Mouse (Mus musculus): ENCODE measurements around the gene Ermap. TPM values are rescaled to one million over a fixed set of nuclear protein-coding genes. Genes with fewer than 3 reads are reported as not detected.
A peak's percentile ranks its signal among the peaks of the same experiment; 100 is the strongest.

Ermap gene
- polyA plus RNA-seq, 1 experiment from 2014 or later, result 0.29 TPM

- WGBS, result 95% methylated on average over 11 of the region's 11 CpGs
- H3K9me3 ChIP-seq (replicated peaks; ENCODE audit: low read length), result no peaks in the 10 kb centered on the region
- no peak overlapping the region for H3K4me2 ChIP-seq (ENCODE audit: low read length)
- DNase-seq (ENCODE audit: low spot score) (no peak), ATAC-seq (replicated peaks; ENCODE audit: low FRiP score, low read depth) (no peak)
- H3K4me3 ChIP-seq (replicated peaks; ENCODE audit: low read depth, low read length), result no peak overlapping the region
- H3K36me3 ChIP-seq (ENCODE audit: insufficient read depth, low read length), result peaks cover 32% of the 10 kb centered on the region
- no peak overlapping the region for H3K9ac ChIP-seq (ENCODE audit: low read depth, low read length)
- peaks cover 3% of the 10 kb centered on the region; the same call in 1 of the 2 replicates for H3K4me1 ChIP-seq (replicated peaks; ENCODE audit: insufficient read depth, low read length)
- no peak overlapping the region for H3K27ac ChIP-seq
- no peak for TF ChIP-seq CTCF (IDR thresholded peaks at IDR 0.05; ENCODE audit: low read depth)
- H3K27me3 ChIP-seq (ENCODE audit: insufficient read depth, low read length), result no peaks in the 10 kb centered on the region
Measured at GRCm38 (mm10) chr4:119226751-119227150, 36.9 kb upstream of the Ermap start.

- TF ChIP-seq CTCF (IDR thresholded peaks at IDR 0.05; ENCODE audit: low read depth), result no peak
- H3K27ac ChIP-seq, result no peak overlapping the region
- H3K27me3 ChIP-seq (ENCODE audit: insufficient read depth, low read length), result no peaks in the 10 kb centered on the region
- H3K9me3 ChIP-seq (replicated peaks; ENCODE audit: low read length), result no peaks in the 10 kb centered on the region
- no peak overlapping the region for H3K4me3 ChIP-seq (replicated peaks; ENCODE audit: low read depth, low read length)
- no peaks in the 10 kb centered on the region for H3K4me1 ChIP-seq (replicated peaks; ENCODE audit: insufficient read depth, low read length)
- WGBS, result 88% methylated on average over 9 of the region's 9 CpGs
- DNase-seq (ENCODE audit: low spot score), result no peak
- H3K9ac ChIP-seq (ENCODE audit: low read depth, low read length), result no peak overlapping the region
- no peak overlapping the region for H3K4me2 ChIP-seq (ENCODE audit: low read length)
- no peak for ATAC-seq (replicated peaks; ENCODE audit: low FRiP score, low read depth)
- peaks cover 32% of the 10 kb centered on the region for H3K36me3 ChIP-seq (ENCODE audit: insufficient read depth, low read length)
Measured at GRCm38 (mm10) chr4:119225719-119226118, 35.9 kb upstream of the Ermap start.

GRCm38 (mm10) chr4:119224534-119224933 is 34.7 kb upstream of the Ermap start:
- no peak for TF ChIP-seq CTCF (IDR thresholded peaks at IDR 0.05; ENCODE audit: low read depth)
- no peak overlapping the region for H3K4me2 ChIP-seq (ENCODE audit: low read length)
- no peaks in the 10 kb centered on the region for H3K27me3 ChIP-seq (ENCODE audit: insufficient read depth, low read length)
- no peak overlapping the region for H3K27ac ChIP-seq
- H3K4me1 ChIP-seq (replicated peaks; ENCODE audit: insufficient read depth, low read length), result no peaks in the 10 kb centered on the region
- no peak overlapping the region for H3K9ac ChIP-seq (ENCODE audit: low read depth, low read length)
- DNase-seq (ENCODE audit: low spot score) (no peak), ATAC-seq (replicated peaks; ENCODE audit: low FRiP score, low read depth) (no peak)
- 98% methylated on average over 3 of the region's 3 CpGs for WGBS
- H3K36me3 ChIP-seq (ENCODE audit: insufficient read depth, low read length), result peaks cover 32% of the 10 kb centered on the region
- H3K4me3 ChIP-seq (replicated peaks; ENCODE audit: low read depth, low read length), result no peak overlapping the region
- H3K9me3 ChIP-seq (replicated peaks; ENCODE audit: low read length), result no peaks in the 10 kb centered on the region

GRCm38 (mm10) chr4:119223696-119224095 is 33.9 kb upstream of the Ermap start:
- H3K27me3 ChIP-seq (ENCODE audit: insufficient read depth, low read length), result no peaks in the 10 kb centered on the region
- H3K4me1 ChIP-seq (replicated peaks; ENCODE audit: insufficient read depth, low read length), result no peaks in the 10 kb centered on the region
- peak; percentile 78 for TF ChIP-seq CTCF (IDR thresholded peaks at IDR 0.05; ENCODE audit: low read depth)
- no peak overlapping the region for H3K4me3 ChIP-seq (replicated peaks; ENCODE audit: low read depth, low read length)
- H3K27ac ChIP-seq, result no peak overlapping the region
- DNase-seq (ENCODE audit: low spot score) (peak; percentile 59), ATAC-seq (replicated peaks; ENCODE audit: low FRiP score, low read depth) (peak; percentile 63; the same call in 1 of the 2 replicates)
- no peak overlapping the region for H3K4me2 ChIP-seq (ENCODE audit: low read length)
- no peaks in the 10 kb centered on the region for H3K9me3 ChIP-seq (replicated peaks; ENCODE audit: low read length)
- no peak overlapping the region for H3K9ac ChIP-seq (ENCODE audit: low read depth, low read length)
- peaks cover 32% of the 10 kb centered on the region for H3K36me3 ChIP-seq (ENCODE audit: insufficient read depth, low read length)
- WGBS, result 74% methylated on average over 1 of the region's 1 CpGs

GRCm38 (mm10) chr4:119218169-119218568 is 28.4 kb upstream of the Ermap start, which contains the start of gene Tmem269:
Gene Tmem269, minus strand, starts transcription at chr4:119218217.
- Histone ChIP-seq H3K4me1 (replicated peaks; ENCODE audit: insufficient read depth, low read length) (peaks cover 6% of the 10 kb centered on the region; the same call in 1 of the 2 replicates), H3K27ac (no peak within 1 kb of the TSS), H3K4me3 (replicated peaks; ENCODE audit: low read depth, low read length) (no peak within 1 kb of the TSS), H3K36me3 (ENCODE audit: insufficient read depth, low read length) (no peaks in the 10 kb centered on the region), H3K9ac (ENCODE audit: low read depth, low read length) (no peak within 1 kb of the TSS), H3K4me2 (ENCODE audit: low read length) (no peak within 1 kb of the TSS), H3K9me3 (replicated peaks; ENCODE audit: low read length) (no peaks in the 10 kb centered on the region), H3K27me3 (ENCODE audit: insufficient read depth, low read length) (no peaks in the 10 kb centered on the region)
- 12% methylated on average over 11 of the region's 11 CpGs for WGBS
- DNase-seq (ENCODE audit: low spot score) (peak; percentile 15), ATAC-seq (replicated peaks; ENCODE audit: low FRiP score, low read depth) (peak; percentile 61)
- no peak for TF ChIP-seq CTCF (IDR thresholded peaks at IDR 0.05; ENCODE audit: low read depth)

GRCm38 (mm10) chr4:119216667-119217066 is 26.9 kb upstream of the Ermap start:
- ATAC-seq (replicated peaks; ENCODE audit: low FRiP score, low read depth) (0 out of 2 replicates have a peak, but pooled peaks have one; percentile 15), DNase-seq (ENCODE audit: low spot score) (no peak)
- H3K4me3 ChIP-seq (replicated peaks; ENCODE audit: low read depth, low read length), result no peak overlapping the region
- H3K9me3 ChIP-seq (replicated peaks; ENCODE audit: low read length), result no peaks in the 10 kb centered on the region
- no peak overlapping the region for H3K9ac ChIP-seq (ENCODE audit: low read depth, low read length)
- no peak overlapping the region for H3K27ac ChIP-seq
- H3K4me2 ChIP-seq (ENCODE audit: low read length), result no peak overlapping the region
- TF ChIP-seq CTCF (IDR thresholded peaks at IDR 0.05; ENCODE audit: low read depth), result no peak
- WGBS, result 51% methylated on average over 8 of the region's 8 CpGs
- H3K27me3 ChIP-seq (ENCODE audit: insufficient read depth, low read length), result no peaks in the 10 kb centered on the region
- peaks cover 6% of the 10 kb centered on the region; the same call in 1 of the 2 replicates for H3K4me1 ChIP-seq (replicated peaks; ENCODE audit: insufficient read depth, low read length)
- H3K36me3 ChIP-seq (ENCODE audit: insufficient read depth, low read length), result no peaks in the 10 kb centered on the region

GRCm38 (mm10) chr4:119204672-119205071 is 14.9 kb upstream of the Ermap start:
- Histone ChIP-seq H3K36me3 (ENCODE audit: insufficient read depth, low read length) (peaks cover 3% of the 10 kb centered on the region; the same call in 1 of the 2 replicates), H3K9ac (ENCODE audit: low read depth, low read length) (no peak overlapping the region), H3K4me3 (replicated peaks; ENCODE audit: low read depth, low read length) (no peak overlapping the region), H3K4me2 (ENCODE audit: low read length) (no peak overlapping the region), H3K27me3 (ENCODE audit: insufficient read depth, low read length) (no peaks in the 10 kb centered on the region), H3K9me3 (replicated peaks; ENCODE audit: low read length) (no peaks in the 10 kb centered on the region), H3K27ac (no peak overlapping the region), H3K4me1 (replicated peaks; ENCODE audit: insufficient read depth, low read length) (no peaks in the 10 kb centered on the region)
- no peak for ATAC-seq (replicated peaks; ENCODE audit: low FRiP score, low read depth)
- TF ChIP-seq CTCF (IDR thresholded peaks at IDR 0.05; ENCODE audit: low read depth), result peak; percentile 88
- DNase-seq (ENCODE audit: low spot score), result peak; percentile 81
- 23% methylated on average over 8 of the region's 8 CpGs for WGBS

Data from kidney, postnatal 0 days (tissue).